Mouse (Mus musculus): ENCODE results near the gene Kcnj4.

Kcnj4 gene

DNA sequence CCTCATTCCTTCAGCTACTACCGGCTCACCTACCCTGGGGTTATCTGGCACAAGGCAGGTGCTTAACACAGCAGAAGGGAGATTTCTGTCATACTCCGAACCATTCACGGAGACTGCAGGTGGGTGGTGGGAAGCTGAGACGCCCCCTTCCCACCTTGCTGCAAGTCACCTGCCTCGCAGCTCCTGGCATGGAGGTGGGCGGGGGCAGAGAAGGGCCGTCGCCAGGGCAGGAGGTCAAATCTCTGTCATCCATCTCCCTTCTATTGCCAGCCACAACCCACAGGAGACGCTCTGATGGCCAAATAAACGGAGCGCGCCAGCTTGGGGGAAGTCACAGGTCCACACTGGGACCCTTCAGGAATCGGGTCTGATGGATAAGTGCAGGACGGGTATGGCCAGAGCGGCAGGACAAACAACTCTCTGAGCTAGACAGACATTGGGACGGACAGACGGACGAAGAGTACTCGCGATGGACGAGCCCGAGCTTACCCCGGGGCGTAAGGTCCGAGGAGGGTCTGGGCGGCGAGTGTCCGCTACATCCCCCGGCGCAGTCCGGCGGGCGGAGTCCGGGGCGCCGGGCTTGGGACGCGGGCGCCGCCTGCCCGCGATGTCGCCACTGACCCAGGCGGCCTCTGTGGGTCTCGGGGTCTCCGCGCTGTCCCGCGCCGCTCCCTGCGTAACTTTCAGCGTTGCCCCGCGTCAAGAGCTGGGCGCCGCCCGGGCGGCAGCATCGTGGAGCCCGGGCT lies at the start of gene Kcnj4:
Gene Kcnj4 (minus strand): TSS at position 535 of the 746 bp plus-strand sequence.
- in situ Hi-C loops (cut with MboI; ENCODE audit: low sequenced_read_pairs): no loop called here

DNA sequence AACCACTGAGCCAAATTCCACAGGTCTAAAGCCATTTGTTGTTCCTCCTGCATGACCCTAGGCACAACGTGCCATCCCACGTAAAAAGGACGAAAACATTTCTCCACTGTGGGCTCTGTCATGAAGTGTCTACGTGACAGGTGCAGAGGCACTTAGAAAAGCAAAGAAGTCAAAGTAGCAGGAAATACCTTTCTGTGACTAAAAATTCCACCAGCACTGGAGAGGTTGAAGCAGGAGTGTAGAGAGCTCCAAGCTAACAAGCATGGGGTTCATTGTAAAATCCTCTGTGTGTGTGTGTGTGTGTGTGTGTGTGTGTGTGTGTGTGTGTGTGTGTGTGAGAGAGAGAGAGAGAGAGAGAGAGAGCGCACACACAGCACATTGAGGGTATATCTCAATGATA lies 47.5 kb upstream of the Kcnj4 start:
- in situ Hi-C loops (cut with MboI; ENCODE audit: low sequenced_read_pairs): no loop called here

DNA sequence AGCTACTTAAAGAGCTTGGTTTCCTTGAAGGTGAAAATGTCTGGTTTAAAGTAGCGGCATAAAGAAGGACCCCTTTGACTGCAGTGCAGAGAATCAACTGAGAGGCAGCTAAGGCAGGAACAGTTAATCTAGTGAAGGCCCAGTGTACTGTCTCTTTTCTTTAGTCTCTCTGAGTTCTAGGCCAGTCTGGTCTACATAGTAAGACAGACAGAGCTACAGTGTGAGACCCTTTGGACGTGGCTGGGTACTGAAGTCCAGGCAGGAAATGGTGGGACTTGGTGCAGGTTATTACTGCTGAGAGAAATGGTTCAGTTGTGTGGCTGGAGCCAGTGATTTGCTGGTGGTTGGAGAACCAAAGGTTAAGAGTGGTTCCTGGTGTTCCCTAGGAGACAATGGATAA lies 43.2 kb upstream of the Kcnj4 start:
- in situ Hi-C loops (cut with MboI; ENCODE audit: low sequenced_read_pairs): no loop called here

DNA sequence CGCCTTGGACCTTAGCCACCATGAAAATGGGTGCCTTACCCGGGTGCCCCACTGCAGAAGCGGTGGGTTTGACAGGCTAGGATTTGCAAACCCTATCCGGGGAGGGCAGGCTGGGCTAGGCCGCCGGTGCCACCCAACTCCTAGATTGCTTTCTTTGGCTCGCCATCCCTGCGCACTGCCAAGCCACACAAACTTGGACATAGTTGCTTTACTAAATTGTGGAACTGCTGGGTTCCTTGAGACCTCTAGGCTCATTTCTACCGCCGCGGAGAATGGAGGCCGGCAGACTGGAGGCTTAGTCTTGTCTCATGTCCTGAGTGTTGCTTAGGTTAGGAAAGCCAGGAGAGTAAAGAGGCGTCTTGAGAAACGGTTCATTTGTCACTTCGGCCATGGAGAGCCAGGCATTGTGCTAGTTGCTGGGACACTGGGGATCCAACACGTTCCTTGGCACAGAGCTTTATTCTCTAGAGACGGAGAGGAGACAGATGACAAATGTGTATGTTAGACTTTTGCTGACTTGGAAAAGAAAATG lies 42.3 kb upstream of the Kcnj4 start:
- in situ Hi-C loops (cut with MboI; ENCODE audit: low sequenced_read_pairs): no loop called here

DNA sequence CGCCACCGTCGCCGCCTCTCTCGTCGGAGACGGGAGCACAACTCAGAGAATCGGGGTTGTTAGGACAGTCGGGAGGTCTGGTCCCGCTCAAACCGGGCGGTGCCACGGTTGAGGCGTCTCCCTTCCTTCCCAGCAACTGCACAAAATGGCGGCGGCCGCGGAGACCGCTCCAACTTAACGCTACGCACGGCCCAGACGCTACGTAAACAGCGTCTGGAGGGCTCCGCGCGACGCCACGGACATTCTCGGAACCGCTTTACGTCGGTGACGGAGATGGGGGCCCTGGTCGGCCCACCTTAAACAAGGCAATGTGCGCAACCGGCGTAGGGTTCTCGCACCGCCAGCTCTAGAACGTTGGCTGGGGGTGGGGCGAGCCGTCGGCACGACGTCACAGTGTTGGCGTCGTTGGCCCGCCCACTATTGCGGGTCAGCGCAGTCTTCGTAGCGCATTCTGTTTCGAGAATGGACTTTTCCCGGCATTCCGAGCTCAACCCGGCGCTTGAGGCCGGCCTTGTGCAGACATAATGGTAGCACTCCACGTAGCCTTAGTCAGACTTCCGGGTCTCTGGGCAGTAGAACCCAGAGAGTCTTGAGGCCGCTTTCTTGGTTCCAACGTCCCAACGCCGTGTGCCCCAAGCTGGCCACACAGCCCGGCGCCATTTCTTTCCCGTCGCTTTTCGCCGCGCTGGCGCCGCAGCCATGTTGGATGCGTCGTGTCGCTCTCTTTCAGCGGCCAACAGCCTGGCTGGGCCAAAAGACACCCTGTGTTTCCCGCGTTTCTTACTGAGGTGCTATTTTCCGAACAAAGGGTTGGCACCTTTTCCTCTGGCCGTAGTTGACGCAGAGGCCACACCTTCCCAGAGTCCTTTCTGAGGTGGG lies 41.6 kb upstream of the Kcnj4 start, which contains the start of gene Ddx17:
Gene Ddx17 (minus strand): TSS at position 332 of the 879 bp plus-strand sequence.
- in situ Hi-C loops (cut with MboI; ENCODE audit: low sequenced_read_pairs): no loop called here

DNA sequence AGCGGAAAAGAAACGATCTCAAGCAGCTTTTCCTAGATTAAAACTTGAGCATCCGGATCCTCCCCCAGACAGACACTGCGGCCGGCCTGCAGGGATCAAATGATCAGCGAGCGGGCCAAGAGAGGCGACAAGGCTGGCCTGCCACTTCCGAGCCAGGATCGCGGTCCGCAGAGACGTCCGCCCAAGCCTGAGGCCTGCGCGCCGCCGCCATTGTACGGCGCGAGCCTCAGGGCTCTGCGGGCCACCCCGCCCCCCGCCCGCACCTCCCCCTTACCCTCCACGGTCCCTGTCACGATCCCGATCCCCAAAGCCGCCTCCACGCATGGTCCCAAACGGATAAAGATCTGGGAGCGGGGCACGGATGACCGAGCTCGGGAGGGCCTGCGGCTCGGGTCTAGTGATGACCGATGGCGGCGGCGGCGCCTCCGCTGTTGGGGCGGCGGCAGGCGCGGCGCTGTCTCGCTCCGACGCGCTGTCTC lies 40.9 kb upstream of the Kcnj4 start:
- in situ Hi-C loops (cut with MboI; ENCODE audit: low sequenced_read_pairs): no loop called here

DNA sequence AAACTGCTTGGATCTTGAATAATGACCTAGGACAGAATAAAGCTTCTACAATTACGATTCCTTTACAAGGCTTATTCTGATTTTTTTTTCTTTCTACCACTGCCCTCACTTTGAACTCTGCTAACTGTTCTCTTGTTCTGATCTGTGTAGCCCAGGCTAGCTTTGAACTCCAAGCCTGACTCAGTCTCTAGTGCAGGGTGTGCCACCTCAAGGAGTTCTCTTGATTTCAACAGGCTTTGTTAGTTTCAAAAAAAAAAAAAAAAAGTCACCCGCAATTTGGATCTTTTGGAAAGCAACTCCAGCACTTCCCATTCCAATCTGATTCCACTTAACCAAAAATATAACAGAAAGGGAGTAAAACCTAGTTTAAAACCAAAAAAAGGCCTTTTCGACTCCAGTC lies 40.5 kb upstream of the Kcnj4 start:
- in situ Hi-C loops (cut with MboI; ENCODE audit: low sequenced_read_pairs): no loop called here

DNA sequence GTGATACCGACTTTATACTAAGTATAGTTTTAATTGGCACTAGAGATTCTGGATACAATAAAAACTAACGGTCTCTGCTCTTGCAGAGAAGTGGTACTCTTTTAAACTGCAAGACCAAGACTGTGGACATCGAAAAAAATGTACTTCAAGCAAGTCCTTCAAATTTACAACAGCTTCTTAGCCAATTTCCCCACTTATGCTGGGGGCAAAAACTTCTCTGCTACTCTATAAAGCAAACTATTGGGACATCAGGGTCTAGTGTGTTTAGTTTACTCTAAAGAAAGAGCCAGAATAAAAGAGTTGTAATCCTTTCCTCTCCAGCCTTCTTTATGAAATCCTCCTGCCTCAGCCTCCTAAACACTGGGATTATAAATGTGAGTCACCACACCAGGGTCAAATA lies 38.9 kb upstream of the Kcnj4 start:
- in situ Hi-C loops (cut with MboI; ENCODE audit: low sequenced_read_pairs): no loop called here

DNA sequence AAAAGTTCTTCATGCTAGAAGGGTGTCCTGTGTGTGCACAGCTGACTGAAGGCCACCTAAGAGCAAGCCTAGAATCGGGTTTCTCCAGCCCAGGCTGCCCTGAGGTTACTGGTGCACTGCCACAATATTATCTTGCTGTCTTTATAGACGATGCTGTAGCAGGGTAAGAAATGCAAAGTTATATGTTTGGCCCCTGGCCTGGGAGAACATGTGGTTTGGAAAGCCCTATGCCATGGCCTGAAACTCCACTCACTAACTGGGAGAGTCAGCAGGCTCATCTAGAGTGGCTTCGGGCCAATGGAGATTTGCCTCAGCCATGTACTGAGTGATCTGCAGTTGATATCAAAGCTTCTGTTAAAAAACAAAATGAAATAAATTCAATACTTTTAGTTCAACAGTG lies 28.8 kb upstream of the Kcnj4 start:
- in situ Hi-C loops (cut with MboI; ENCODE audit: low sequenced_read_pairs): no loop called here

DNA sequence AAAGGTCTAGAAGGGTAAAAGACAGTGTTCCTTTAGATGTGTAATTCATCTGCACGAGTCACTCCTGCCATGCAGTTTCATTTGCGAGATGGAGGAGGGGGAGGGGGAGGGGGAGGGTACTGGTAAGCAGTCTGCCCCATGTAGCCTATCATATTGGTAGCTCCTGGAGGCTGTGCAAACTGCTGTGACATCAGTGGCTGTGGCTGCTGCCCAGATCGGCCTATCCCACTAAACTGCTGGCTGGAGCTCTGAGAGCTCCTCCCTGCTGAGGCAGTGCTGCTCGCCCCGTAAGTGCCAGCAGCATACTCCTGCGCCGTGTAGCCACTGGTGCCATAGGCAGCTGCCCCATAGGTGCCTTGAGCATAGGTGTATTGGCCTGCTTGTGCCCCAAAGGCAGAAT lies 24.9 kb upstream of the Kcnj4 start:
- in situ Hi-C loops (cut with MboI; ENCODE audit: low sequenced_read_pairs): no loop called here

DNA sequence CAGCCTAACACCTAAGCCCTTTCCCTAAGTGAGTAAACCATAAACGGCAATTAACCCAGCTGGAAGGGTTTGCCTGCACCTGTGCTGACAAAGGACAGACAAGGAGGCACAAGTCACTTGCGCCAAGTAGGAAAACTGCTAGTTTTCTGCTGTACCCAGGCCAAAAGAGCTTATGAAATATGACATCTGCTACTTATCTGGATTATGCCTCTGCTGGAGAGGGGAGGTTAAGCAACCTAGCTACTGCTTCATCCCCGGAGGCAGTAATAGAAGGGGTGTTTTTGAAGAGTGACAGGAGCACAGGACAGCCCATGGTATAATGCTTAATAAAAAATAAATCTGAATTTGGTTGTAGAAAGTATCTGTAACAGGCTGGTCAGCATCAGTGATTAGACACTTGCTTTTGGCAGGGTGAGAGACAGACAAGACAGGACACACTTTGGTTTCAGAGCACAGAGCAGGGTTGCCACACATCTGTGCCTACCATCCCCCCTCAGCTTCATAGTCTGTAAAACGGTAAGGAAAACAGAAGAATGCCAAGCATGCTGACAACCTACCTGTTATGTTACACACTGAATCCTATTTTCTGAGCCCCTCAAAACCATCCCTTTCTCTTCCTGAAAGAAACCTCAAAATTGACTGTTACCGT lies 23.1 kb upstream of the Kcnj4 start:
- in situ Hi-C loops (cut with MboI; ENCODE audit: low sequenced_read_pairs): no loop called here

DNA sequence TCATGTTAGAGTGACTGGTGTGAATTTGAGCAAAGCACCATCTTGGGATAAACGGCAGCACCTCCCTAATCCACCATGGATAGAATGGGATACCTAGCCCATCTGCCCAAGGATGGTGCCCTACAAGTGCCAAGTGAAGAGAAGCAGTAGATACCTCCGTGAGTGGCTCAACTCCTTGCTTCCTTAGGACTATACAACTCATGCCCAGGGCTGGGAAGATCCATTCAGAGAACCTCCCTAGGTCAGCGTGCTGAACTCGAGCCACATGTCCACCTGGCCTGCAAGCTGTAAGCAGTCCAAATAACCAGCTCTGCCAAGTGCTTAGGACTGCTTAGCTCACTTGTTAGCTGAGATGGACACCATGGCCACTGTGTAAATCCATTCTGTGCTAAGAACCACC lies 22.2 kb upstream of the Kcnj4 start:
- in situ Hi-C loops (cut with MboI; ENCODE audit: low sequenced_read_pairs): no loop called here

DNA sequence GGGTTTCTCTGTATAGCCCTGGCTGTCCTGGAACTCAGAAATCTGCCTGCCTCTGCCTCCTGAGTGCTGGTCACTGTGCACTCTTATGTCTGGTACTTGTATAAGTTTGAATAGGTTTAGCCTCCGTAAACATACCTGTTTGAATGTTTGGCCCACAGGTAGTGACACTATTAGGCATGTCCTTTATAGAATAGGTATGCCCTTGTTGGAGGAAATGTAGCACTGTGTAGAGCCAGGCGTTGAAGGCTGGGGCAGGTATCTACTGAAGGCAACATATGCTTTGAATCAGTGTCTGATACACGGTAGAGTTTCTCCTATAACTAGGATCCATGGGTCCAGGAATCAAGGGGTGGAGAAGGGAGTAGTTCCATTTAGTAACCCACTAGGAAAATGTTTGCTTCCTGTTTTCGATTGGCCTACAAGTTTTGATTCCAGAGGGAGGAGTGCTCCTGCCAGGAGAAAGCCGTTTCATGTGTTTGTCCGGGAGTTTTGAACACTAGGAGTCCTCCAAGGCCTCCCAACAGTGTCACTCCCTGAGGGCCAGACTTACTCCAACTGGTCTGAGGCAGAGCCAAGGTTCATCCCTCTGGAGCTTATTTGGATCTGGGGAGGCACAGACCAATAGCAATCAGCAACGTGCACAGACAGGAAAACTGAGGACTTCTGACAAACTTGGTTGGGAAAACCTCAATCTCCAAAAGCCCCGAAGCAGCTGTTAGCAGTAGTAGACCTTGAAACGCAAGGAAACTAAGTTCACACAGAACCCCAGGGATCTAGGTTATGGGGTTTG lies 21.1 kb upstream of the Kcnj4 start:
- in situ Hi-C loops (cut with MboI; ENCODE audit: low sequenced_read_pairs): no loop called here

DNA sequence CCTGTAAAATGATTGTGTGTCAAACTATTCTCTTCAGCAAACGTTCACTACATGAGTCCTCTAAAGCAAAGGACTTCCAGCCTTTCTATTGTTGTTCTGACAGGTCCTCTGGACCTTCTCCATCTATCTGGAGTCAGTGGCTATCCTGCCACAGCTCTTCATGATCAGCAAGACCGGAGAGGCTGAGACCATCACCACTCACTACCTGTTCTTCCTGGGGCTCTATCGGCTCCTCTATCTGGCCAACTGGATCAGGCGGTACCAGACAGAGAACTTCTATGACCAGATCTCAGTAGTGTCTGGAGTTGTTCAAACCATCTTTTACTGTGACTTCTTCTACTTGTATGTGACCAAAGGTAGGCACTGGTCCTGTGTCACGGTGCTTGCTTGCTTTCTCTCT lies 20.5 kb upstream of the Kcnj4 start:
- in situ Hi-C loops (cut with MboI; ENCODE audit: low sequenced_read_pairs): no loop called here

DNA sequence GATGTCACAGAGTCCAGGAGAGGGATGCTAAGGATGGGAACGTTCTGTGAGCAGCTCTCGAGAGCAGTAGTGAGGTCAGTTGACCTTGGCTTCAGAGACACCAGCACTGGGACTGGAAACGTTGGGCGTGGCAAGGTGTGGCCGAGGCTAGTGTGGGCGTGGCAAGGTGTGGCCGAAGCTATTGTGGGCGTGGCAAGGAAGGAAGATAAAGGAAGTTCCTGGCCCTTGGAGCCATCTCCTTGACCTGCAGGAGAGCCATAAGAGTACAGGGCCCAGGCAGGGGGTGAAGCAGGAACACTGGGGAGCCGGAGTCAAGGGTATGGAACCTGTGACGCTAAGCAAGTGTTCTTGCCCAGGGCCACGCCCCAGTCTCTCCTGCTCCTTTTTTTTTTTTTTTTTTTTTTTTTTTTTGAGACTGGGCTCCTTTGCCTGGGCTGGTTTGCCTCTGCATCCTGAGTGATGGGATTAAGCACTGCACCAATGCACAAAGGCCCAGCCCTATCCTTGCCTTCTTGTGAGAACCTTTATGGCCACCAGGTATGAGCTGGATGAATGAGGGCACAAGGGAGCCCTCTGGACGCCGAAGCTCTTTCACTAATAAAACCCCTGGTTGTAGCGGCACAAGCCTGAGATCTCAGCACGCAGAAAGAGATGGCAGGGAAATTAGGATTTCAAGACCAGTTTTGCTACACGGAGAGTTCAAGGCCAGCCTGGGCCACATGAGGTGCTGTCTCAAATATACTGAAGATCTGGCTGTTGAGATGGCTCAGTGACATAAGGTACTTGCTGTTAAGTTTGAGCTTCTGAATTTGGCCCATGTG lies 14.6 kb upstream of the Kcnj4 start:
- in situ Hi-C loops (cut with MboI; ENCODE audit: low sequenced_read_pairs): no loop called here

DNA sequence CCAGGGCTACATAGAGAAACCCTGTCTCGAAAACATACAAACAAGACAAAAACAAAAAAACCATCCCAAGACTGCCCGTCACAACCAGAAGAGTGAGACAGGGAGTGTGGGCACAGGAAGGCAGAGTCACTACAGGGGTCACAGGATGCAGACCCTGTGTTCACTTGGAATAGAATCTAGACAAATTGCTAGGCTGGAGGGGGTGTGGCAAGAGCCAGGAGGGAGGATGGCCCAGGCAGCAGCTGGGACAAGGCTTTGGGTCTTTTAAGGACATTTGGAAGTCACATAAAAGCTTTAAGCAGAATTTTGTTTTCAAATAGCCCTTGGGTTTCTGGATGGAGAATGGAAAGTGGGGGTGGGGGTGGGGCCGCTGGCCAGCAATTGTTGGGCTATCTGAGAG lies 13.5 kb upstream of the Kcnj4 start:
- in situ Hi-C loops (cut with MboI; ENCODE audit: low sequenced_read_pairs): no loop called here

DNA sequence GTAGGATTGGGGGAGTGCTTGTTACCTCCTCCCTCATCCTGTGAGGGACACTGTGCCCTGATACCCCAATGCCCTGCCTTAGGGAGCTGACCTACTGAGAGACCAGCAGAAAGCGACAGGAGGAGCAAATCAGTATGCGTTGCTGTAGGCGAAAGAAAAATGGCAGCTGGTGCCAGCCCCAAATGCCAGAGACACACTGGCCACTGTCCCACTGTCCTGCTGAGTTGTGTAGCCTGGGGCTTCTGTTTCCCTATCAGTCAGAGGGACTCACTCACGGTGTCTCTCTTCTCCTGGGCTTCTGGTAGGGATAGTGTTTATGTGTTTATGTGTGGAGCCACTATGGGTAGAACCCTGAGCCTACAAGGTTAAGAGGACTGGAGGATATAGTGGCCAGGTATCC lies 12.7 kb upstream of the Kcnj4 start:
- in situ Hi-C loops (cut with MboI; ENCODE audit: low sequenced_read_pairs): no loop called here

DNA sequence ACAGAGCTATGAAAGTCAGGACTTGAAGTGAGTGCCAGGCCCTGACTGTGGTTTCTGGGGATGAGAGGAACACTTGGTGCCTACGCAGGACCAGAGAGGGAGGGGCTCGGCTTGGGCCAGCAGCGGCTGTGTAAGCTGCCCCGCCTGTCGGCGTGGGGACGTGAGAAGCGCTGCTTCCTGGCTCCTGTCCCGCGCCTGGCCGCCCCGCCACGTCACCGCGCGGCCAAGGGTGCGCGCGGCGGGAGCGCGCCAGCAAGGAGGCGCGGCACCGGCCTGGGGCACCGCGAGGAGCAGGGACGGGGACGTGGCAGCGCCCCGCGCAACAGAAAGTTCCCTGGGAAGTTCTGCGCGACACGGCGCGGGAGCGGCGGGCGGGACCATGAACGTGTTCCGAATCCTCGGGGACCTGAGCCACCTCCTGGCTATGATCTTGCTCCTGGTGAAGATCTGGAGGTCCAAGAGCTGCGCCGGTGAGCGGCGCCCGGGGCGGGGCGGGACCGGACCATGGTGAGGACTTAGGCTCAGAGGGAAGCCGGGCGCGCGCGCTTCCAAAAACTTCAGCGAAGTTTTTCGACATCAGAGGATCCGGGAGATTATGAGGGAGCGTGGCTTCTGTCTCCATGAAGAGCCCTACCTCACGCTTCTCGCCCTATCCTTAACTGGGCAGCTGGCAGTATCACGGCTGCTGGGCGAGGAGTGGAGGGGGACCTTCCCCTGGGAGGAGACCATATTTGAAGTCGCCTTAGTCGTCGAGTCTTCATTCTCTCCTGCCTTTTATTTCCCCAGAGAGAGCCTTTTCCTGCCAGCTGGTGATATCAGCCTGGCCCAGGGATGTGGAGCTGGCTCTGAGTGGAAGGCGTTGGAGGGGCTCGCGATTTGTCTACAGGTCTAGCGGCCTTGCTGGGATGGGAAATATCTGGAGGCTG lies 11.4 kb upstream of the Kcnj4 start, which contains the start of gene Kdelr3:
Gene Kdelr3 (plus strand): TSS at position 241 of the 926 bp plus-strand sequence.
- in situ Hi-C loops (cut with MboI; ENCODE audit: low sequenced_read_pairs): no loop called here

Data from CH12F3 (cell line).